25 mouse cellular contexts compared by ENCODE assay signal in the genomic region with DNA sequence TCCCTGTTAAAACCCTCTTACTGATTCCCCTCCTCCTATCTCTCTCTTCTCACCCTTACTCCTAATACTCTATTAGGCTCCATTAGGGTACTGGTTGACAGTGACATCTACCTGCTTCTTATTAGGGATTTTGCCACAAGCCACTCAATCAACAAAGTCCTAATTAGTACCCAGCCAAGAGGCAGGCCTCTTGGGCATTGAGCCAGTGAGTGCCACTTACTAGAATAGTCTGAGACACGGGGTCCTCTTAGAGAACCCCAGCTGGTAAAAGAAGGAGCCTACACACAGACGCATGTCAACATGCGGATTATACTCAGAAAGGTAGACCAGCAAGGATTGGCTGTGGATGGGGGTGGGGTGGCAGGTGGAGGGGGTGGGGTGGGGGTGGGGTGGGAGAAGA. TPM values are rescaled to one million over a fixed set of nuclear protein-coding genes. Genes with fewer than 3 reads are reported as not detected.
"Had no signal": no experiment of that assay in that cellular context is flagged by ENCODE, and none has a peak within 500 bp of the region (broad histone marks: within the 10 kb centered on the region; RNA-seq: fewer than 3 reads in every experiment).

No protein-coding gene starts in this region.

- ATAC-seq: midbrain, embryonic 16.5 days had no signal

- H3K9ac ChIP-seq: limb, embryonic 12.5 days; limb, embryonic 15.5 days; liver, embryonic 14.5 days; liver, postnatal 0 days; lung, embryonic 14.5 days; midbrain, embryonic 13.5 days had no signal

- H3K4me2 ChIP-seq: limb, embryonic 12.5 days; limb, embryonic 15.5 days; lung, embryonic 14.5 days; midbrain, embryonic 13.5 days had no signal

- DNase-seq: kidney, adult 9 months; kidney, postnatal 14 days; kidney, postnatal 4 days; left cerebral cortex, postnatal 4 days; liver, postnatal 0 days; lung, embryonic 14.5 days; right cerebral cortex, postnatal 25 days; thymus, adult 2 months; thymus, postnatal 14 days; thymus, postnatal 4 days had no signal

- H3K4me3 ChIP-seq: limb, embryonic 12.5 days; limb, embryonic 15.5 days; midbrain, embryonic 13.5 days had no signal

- H3K27ac ChIP-seq: limb, embryonic 12.5 days; limb, embryonic 15.5 days; liver, embryonic 14.5 days; midbrain, embryonic 13.5 days; stomach, postnatal 0 days had no signal

- H3K36me3 ChIP-seq: limb, embryonic 12.5 days; limb, embryonic 15.5 days; midbrain, embryonic 13.5 days had no signal

- H3K4me1 ChIP-seq: limb, embryonic 15.5 days had no signal

- H3K9me3 ChIP-seq: limb, embryonic 12.5 days; limb, embryonic 15.5 days; midbrain, embryonic 13.5 days had no signal

- H3K27me3 ChIP-seq: limb, embryonic 12.5 days; limb, embryonic 15.5 days had no signal

RNA-seq across cellular contexts. Expression of a gene that starts 9.1 kb away (rescaled TPM):
- total RNA-seq: layer of hippocampus, adult 18-20 months; layer of hippocampus, postnatal 14 days; left cerebral cortex, adult 8-10 months; left cerebral cortex, postnatal 14 days; left cerebral cortex, postnatal 4 days; megakaryocyte, adult 5-6 weeks had no signal
- polyA plus RNA-seq: liver, embryonic 11.5 days; liver, postnatal 0 days; lung, embryonic 14.5 days; macrophage; midbrain, embryonic 13.5 days; neural tube, embryonic 14.5 days; spleen, adult 2 months had no signal

RNA-seq across cellular contexts. Expression of a gene that starts 11.4 kb away (rescaled TPM):
- total RNA-seq: megakaryocyte, adult 5-6 weeks had no signal
